Mouse (Mus musculus) cerebellum, postnatal 10 days (tissue): ENCODE data around the gene Rptor.

Experiments
- DNase-seq, 2 experiments: peaks; one replicate each; pipeline ENCODE4 v3.0.0; 2021; ENCODE audit warnings: mixed read lengths in 2 of 2

Gene Rptor

DNA sequence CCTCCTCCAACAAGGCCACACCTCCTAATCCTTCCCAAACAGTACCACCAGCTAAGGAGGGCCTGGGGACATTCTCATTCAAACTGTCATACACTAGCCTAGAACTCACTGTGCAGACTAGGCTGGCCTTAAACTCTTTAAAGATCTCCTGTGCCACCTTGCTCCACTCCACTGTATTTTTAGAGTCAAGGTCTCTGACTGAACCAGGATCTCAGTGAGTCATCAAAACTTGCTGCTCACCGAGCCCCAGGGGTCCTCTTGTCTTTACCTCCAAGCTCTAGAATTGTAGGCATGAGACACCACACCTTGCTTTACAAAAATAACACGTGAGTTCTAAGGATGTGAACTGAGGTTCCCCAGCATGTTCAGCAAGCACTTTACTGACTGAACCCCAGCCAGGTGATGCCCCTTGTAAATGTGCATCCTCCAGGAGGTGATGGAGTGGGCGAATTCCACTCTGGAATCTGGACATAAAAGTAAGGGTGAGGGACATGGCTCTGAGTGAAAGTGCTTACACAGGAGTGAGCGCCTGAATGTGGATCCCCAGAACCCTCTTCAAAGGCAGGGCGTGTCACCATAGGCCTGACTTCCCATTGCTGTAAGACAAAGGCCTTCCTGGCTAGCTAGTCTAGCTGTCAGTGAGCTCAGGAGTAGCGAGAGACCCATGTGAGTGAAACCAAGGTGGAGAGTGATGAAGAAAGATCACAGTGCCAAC lies 89.6 kb downstream of the Rptor start:
- DNase-seq, result no peak

DNA sequence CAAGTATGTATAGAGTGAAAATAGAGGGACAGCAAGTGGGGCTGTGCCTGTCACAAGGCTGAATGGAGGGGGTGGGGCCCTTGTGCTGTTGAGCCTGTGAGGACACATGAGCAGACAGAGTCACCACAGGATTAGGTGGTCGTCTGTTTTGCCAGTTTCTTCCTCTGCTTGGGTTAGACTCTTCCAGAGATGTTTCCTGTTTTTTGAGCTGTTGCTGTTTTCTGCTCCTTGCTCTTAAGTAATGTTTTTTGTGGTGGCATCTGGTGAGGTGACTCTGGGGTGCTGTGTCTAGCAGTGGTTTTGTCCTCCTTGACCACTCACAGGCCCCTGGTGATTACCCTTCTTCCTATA lies 90.2 kb downstream of the Rptor start:
- DNase-seq, result no peak

DNA sequence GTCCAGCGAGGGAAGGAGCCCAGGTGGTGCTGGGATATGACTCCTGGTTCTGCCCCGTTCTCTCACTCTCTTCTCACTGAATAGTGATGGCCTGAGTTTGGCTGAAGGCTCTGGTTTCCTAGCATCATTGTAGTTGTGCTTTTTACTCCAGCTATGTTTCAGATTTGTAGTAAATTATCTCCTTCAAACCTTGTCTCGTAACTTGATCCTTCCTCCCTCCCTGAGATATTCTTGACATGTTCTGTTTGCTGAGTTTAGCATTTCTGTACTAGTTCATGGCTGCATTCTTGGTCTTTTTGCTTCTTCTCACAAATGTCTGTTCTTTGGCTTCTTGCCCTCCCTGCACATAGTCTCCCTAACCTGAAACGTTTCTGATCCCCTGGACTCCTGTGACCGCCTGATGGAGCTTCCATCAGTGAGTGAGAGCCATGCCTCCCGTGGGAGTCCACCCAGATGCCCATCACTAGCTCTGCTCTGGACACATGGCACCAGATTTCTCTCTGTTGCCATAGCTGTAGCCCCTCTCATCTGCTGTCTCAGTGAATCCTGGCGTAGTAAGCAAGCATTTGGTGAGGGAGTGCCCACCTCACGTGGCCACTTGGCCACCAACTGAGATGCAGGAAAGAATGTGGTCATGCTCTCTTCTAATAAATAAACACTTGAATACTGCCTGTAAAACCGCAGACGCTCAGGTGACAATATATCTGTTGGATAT lies 91.6 kb downstream of the Rptor start:
- peak; percentile 62 to 67 for DNase-seq

DNA sequence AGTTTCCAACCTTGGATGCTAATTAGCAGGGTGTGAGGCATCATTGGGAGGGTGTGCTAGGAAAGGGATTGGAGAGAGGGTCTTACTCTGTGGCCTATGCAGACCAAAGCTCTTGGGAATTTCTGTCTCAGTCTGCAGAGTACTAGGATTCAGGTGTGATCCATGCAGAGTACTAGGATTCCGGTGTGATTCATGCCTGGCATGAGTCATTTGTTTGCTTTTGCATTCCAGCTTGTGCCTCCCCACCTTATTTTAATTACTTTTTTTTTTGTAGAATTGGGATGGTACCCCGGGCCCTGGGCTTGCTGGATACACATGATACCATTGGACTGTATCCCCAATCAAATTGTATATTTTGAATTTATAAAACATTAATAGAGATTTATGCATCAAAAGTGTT lies 93.7 kb downstream of the Rptor start:
- DNase-seq, result no peak

DNA sequence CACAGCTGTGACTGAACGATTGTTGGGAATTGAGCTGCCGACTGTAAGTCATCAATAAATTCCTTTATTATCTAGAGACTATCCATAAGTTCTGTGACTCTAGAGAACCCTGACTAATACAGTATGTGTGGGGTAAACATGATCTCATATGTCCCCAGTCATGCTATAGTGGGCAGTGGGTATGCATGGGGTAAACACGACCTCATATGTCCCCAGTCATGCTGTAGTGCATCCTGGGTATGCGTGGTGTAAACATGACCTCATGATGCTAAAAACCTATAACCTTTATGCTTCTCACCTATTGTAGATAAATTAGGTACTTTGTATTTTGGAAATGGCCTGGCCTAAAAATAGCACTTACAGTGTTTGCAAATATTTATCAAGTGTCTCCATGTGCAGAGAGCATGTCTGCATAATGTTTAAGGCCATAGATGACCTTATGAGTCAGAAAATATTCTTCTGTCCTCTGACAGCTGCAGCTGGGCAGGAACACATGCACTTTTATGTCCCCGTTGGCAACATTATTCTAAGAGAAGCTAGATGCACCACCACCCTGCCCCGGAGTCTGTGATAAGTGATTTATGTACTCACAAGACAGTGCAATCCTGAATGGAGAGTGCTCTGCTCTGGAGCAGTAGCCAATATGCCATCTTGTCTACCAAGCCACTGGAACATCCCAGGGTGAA lies 102.8 kb downstream of the Rptor start:
- DNase-seq, result no peak

DNA sequence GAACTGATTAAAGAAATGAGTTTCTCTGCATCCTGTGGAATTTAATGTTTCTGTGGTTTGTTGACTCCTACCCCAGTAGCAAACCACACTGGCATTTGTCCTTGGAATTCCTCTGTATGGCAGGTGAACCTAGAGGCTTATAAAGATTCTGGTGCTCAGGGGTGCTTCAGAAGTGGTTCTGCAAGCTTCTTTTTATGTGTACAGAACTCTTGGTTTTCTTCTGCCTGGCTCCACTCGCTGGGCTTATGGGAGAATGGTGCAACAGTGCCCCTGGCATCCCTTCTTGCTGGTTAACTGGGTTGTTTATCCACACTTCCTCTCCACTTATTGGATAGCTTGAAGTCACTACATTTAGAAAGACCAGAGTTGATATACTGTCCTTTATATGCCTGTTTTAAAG lies 104.6 kb downstream of the Rptor start:
- DNase-seq, result no peak

DNA sequence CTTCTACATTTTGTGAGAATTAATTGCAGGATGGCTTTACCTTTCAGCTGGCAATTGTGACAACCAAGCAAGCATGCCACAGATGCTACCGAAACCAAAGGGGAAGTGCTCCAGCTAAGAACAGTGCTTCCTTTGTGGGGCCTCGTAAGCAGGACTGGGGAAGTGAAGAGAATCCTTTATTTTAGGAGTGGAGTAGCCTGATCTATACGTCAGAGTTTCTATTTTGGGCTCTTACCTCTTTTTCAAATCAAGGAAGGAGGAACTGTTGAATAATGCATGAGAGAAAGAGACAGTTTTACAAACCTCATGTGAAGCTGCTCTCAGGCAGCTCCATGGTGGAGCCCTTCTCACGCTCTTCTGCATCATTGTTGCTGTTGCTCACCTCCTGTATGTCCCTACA lies 106.5 kb downstream of the Rptor start:
- DNase-seq, result no peak

DNA sequence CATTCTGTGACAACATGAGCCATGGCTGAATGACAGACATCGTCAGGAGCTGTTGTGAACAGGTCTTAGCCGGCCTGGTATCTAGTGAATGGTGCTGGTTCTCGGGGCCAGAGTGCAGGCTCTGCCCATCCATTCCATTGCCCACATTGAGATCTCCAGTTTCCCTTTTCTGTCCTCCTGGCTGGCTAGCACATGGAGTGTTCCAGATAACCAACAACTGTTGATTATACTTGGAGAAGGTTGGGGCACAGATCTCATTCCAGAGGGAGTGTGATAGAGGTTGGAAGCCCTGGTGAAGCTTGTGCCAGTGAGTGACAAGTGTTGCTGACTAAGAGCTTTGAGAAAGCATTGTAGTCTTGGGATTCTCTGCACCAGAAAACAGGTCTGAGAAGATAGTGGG lies 107.6 kb downstream of the Rptor start:
- DNase-seq, result no peak

DNA sequence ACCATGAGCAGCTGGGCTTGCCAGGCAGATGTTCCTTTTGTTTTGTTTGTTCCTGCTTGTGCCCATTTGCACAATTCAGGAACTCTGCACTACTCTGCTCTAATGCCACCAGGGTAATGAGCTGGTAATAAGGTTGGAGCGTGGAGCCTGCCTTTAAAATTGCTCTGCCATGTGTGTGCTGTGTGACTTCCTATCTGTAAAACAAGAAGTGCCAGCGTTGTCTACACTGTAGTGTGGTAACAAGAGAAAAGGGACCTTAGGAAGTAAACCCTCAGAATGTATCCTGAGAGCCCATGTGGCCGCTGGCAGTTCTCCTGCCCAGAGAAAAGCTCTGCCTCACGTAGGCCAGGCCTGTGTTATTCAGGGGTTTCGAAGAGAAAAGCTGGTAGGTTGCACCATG lies 108.1 kb downstream of the Rptor start:
- DNase-seq, result no peak

DNA sequence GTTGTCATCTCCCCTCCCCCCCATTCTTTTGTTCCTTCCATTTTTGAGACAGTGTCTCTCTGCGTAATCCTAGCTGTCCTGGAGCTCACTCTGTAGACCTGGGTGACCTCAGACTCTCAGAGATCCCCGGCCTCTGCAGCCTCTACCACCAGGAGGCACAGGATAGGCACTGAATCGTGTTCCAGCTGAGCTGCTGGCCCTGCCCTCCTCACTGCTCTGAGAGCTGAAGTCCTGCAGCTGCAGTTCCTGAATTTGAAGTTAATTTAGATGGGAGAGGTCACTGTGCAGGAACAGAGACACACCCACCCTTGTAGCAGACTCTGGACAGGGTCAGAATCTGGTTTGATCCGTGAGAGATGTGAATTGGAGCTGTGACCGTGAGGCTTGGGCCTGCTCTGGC lies 112.7 kb downstream of the Rptor start:
- no peak for DNase-seq

DNA sequence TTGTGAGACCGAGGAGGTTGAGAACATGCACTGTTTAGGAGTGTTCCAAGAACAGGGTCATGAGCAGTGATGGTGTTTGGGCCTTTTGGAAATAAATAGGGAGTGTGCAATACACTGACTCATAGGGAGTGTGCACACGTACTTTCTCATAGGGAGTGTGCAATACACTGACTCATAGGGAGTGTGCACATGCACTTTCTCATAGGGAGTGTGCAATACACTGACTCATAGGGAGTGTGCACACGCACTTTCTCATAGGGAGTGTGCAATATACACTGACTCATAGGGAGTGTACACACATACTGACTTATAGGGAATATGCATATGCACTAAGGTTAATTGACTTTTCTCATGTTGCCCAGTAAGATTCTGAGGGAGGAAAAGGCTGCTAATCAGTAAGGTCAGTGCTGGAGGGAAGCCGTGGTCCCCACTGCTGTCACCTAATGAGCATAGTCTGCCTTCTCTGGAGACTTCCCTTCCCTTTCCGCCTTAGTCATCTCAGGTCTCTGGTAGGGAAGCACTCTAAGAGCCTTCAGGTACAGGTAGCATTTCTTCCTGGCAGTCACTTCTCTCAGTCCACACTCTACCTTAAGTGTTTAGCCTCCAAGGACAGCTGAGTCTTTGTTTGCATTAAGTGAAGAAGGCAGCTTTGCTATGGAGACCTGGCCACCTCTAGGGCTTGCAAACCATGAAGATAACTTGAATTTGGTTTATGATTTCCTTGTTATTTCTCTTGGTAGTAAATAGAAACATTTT lies 113.3 kb downstream of the Rptor start:
- no peak for DNase-seq

DNA sequence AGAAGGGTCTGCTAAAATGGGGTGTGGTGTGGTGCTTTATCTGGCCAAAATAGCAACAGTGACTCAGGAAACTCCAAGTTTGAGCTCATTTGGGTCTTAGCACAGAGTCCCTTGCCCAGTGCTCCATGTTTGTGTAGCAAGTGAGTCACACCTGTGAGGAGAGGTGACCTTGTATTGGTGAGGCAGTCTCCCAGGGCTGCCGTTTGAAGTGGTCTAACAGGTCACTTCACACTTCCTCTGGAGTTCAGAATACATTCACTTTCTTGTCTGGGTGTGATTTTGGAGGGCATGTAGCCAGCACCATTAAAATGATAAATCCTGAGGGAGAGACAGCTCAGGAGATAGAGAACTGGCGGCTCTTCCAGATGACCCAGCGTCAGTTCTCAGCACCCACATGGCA lies 115.4 kb downstream of the Rptor start:
- no peak for DNase-seq

DNA sequence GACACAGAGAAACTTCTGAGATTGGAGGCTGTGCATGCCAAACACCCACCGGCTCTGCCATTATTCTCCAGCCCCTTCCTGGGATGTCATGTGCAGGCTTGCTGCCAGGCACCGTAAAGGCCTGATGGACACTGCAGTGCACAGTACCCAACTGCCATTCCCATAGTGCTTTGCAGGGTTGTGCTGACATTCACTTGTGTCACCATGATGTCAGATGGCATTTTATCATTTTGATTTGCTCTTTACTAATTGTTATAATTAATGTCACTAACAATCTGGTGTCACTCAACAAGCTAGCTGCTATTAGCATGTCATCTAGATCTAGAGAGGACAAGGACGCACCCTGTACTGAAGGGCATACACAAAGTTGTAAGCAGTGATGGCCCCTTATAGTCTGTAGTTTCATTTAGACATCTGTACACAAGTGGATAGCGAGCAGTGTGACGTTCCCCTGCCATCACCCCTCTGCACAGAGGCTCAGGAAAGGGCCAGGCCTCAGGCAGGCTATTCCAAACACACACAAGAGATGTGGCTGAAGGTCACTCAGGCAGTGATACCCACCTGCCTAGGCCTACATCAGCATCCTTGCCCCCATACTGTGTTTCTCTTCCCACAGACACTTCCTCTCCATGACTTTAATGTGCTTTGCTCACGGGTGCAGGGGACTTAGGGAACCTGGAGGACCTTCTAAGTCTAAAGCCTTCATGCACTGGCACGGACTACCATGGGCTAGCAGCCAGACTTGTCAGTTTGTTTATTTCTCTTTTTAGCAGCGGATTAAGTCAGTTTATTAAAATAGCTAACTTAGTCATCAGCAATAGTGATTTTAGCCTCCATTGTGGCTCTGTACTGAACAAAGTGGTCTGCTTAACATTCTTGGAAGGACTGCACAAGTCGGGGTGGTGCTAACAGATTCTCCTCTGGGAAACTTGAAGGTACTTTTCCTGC lies 117.7 kb downstream of the Rptor start:
- DNase-seq, result peak in 1 of 2 experiments; percentile 22

DNA sequence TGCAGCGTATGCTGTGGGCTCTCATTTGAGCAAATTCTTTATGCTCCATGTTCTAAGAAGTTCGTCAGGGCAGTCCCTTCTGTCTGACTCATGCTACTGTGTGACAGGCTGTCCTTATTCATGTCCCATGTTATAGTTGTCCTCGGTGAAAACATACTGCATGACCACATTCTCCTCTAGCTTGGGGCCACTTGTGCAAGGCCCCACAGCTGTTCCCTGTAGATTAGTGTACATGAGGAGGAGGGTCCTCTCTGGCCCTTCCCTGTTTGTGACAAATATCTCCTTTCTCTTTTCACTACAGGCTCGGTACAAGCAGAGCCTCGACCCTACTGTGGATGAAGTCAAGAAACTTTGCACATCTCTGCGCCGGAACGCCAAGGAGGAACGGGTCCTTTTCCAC lies 122.0 kb downstream of the Rptor start:
- no peak for DNase-seq

DNA sequence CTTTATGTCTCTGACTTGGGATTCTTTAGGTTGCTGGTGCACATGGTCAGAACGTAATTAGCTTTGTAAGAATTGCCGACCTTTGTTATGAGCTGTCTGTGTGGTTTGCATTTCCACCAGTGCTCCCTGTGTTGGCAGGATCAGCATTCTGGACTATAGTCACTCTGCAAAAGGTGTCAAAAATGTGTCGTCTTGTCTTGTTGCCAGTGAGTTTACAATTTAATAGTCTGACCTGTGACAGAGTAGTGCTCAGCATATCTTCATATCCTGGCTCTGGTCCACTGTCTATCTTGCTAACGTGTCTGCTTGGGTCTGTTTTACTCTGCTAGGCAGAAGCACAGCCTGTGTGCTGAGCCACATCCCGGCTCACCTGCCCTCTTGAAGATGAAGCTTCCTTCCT lies 128.7 kb downstream of the Rptor start:
- DNase-seq, result no peak

DNA sequence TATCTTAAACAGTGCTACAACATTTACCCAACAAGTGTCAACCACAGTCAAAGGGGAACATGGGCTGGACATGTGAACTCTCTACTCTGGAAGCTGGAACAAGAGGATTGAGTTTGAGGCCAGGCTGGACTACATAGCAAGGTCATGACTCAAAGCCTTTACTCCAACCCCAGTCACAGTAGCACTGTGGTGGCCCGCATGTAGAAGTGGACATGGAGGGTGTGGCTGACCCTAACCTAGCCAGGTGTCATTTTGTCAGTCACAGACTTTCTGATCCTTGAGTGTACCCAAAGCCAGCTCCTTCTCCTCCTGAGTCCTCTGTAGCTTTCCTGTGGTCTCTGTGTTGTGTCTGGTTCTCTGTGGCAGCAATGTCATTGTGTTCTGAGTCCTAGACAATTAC lies 129.7 kb downstream of the Rptor start:
- DNase-seq, result no peak

DNA sequence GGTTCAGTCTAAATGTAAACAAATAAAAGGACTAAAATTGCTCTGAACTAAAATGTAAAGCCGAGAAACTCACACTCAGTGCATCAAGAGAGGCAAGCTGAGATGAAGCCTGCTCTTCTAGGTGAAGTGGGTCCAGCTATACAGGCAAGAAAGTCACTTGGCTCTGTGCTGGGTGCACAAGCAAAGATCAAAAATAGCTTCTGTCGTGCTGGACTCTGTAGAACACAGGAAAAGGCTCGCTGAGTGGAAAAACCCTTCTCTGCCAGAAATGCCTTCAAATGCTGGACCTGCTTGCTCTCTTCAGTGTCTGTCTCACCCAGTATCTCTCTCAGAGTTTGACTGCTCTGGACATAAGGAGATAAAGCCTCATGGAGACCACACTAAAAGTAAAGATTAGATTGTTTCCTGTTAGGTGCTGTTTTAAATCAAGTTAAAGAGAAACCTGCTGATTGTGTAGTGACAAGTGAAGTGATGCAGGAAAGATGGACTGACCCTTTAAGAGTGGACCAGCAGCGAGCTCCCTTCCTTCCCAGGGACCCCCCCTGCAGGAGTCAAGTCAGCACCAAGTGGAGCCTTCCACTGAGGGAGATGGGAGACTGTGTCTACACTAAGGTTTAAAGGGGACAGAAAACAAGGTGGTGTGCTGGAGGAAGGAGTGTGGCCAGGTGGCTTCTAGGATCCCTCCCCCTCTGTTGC lies 130.4 kb downstream of the Rptor start:
- DNase-seq, result peak; percentile 53 to 61

DNA sequence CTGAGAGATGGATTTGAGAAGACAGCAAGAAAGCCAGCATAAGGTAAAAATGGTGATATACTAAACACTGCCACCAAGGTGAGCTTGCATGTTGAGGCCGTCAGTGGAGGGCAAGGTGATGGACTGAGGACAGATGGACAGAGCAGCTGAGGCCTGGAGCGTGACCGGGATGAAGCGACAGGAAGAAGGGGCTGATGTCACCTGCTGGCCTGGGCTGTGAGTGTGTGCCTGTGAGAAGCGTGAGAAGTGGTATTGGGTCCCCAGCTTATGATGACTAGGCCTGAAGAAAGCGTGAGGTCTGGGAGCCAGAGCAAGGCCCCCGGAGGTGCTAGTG lies 130.9 kb downstream of the Rptor start:
- DNase-seq, result peak; percentile 34 to 41

DNA sequence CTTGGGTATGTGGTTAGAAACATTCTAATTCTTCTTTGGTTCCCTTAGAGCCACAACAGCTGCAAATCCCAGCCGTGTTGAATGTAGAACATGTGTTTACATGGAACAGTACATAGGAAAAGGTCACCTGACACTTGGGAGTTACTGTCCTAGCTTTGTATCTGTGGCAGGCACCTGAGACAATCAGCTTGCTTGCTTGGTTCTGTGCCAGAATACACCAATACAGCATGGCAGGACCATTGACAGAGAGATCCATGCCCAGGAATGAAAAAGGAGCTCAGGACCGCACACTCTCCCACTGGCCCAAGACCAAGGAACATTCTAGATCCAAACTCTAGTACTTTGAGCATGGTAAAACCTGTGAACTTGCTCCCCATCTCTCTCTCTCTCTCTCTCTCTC lies 132.4 kb downstream of the Rptor start:
- peak in 1 of 2 experiments; percentile 49 for DNase-seq

DNA sequence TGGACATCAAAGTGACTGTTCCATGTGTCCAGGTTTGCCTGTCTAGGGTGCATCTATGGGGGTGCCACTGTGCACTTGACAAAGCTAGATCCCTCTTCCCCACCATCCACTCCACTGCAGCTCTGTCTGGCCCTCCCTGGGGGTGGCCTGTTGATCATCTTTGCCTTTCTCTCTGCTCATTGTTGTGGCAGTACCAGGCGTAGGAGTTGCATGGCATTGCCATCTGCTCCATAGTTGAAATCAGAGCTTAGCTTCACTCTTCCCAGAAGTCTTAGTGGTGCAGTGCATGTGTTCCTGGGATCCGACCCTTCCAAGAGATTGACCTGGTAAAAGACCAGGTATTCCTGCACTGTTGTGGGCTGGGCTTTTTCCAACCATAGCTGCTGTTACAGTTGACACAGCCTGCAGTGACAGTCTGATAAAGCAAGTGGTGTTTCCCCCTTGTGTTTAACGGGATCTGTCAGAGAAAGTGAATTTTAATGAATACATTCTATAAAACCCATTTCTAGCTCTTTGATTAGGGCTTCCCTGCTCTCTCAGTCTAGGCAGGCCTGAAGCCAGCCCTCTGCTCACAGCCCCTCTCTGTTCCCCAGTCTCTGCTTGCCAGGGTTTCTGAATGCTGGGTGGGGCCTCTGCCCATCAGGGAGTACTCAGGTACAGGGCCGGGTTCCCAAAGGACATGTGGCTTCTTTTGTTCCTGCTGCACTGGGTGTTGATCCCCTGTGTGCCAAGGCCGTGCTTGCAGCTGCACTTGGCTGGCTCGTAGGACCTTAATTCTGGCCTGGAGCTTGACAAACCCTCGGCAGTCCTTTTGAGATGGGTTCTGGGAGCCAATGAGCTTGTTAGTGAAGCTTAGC lies 136.5 kb downstream of the Rptor start:
- DNase-seq, result peak in 1 of 2 experiments; percentile 34

DNA sequence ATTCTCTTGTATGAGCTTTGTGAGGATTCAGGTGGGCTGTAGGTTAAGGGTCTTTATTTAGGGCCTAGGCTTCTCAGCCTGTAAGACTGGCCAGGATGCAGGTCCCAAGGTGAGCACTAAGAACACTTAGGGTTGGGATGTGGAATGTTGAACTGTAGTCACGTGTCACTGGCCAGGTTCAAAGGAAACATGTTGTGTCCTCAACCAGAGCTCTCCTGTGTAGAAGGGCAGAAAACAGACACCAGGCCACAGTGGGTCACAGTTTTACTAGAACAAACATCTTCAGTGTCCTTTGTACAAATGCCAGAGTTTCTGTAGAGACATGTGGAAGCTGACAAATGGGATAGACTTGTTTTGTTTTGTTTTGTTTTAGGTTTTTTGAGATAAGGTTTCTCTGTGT lies 138.7 kb downstream of the Rptor start:
- no peak for DNase-seq
